Mouse (Mus musculus): ENCODE measurements around the gene Pcdh15. TPM values are rescaled to one million over a fixed set of nuclear protein-coding genes. Genes with fewer than 3 reads are reported as not detected.

Gene Pcdh15
- polyA plus RNA-seq, 1 experiment = 2.0 TPM

DNA sequence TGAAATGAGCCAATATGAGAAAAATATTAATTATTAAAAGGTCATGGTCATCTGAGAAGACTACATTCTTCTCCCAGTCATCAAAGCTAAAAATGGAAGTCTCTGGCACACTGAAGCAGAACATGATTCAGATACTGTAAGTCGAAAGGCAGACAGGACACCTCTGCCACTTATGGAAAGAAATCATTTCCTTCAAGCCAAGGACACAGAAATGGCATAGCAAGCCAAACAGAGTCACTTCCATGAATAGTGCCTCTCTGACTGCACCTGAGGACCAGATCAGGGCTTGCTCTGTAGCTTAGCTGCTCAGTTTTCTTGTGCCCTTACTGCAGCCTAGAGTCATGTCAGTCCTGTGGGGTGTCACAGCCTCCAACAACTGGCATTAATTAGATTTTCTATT, 234.3 kb downstream of the Pcdh15 start:
- Histone ChIP-seq H3K4me1 (ENCODE audit: control insufficient read depth, insufficient read depth, low read length) (no peaks in the 10 kb centered on the region), H3K27me3 (ENCODE audit: control insufficient read depth, insufficient read depth, low read length) (no peaks in the 10 kb centered on the region), H3K27ac (ENCODE audit: control insufficient read depth, insufficient read depth, low read depth, low read length) (no peak overlapping the region), H3K36me3 (ENCODE audit: control insufficient read depth, insufficient read depth, low read length) (no peaks in the 10 kb centered on the region), H3K4me3 (ENCODE audit: control insufficient read depth, low read depth, low read length) (no peak overlapping the region)
- TF ChIP-seq CTCF (IDR thresholded peaks at IDR 0.05; ENCODE audit: control insufficient read depth, insufficient read depth, insufficient replicate concordance, low read depth, low read length) (no peak), POLR2A (IDR thresholded peaks at IDR 0.05; ENCODE audit: control insufficient read depth, low read depth, low read length) (no peak)

DNA sequence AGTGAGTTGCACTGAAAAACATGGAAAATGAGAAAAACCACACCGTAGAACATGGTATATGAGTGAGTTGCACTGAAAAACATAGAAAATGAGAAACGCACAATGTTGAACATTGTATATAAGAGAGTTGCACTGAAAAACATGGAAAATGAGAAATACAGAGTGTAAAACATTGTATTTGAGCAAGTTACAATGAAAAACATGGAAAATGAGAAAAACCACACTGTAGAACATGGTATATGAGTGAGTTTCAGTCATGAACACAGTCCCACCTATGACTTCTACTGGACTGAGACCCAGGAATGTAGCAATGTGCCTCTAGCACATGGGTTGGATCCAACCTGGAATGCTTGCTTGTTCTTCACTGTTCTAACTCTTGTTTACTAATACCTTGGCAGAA, 279.9 kb downstream of the Pcdh15 start:
- no peaks in the 10 kb centered on the region for H3K27me3 ChIP-seq (ENCODE audit: control insufficient read depth, insufficient read depth, low read length)
- no peak for TF ChIP-seq CTCF (IDR thresholded peaks at IDR 0.05; ENCODE audit: control insufficient read depth, insufficient read depth, insufficient replicate concordance, low read depth, low read length)
- no peak for TF ChIP-seq POLR2A (IDR thresholded peaks at IDR 0.05; ENCODE audit: control insufficient read depth, low read depth, low read length)

DNA sequence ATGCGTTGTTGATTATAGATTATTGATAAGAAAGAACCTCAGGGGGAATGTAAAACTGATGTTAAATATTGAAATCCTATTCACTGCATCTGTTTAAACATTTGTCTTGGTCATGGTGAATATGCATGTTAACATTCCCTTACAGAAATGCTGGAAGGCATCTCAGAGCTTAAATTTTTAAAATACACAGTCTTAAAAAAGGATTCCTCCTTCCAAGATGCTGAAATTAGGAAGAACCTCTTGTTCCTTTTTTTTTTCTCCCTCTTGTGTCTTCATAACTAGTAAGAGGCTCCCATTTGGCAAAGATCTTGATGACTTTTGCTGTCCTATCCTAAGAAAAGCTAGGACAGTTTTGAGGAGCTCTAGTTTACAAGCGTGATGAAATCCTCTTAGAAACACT, 284.9 kb downstream of the Pcdh15 start:
- Histone ChIP-seq H3K4me1 (ENCODE audit: control insufficient read depth, insufficient read depth, low read length) (no peaks in the 10 kb centered on the region), H3K27ac (ENCODE audit: control insufficient read depth, insufficient read depth, low read depth, low read length) (no peak overlapping the region), H3K36me3 (ENCODE audit: control insufficient read depth, insufficient read depth, low read length) (no peaks in the 10 kb centered on the region), H3K4me3 (ENCODE audit: control insufficient read depth, low read depth, low read length) (no peak overlapping the region), H3K27me3 (ENCODE audit: control insufficient read depth, insufficient read depth, low read length) (no peaks in the 10 kb centered on the region)
- TF ChIP-seq POLR2A (IDR thresholded peaks at IDR 0.05; ENCODE audit: control insufficient read depth, low read depth, low read length) = no peak
- TF ChIP-seq CTCF (IDR thresholded peaks at IDR 0.05; ENCODE audit: control insufficient read depth, insufficient read depth, insufficient replicate concordance, low read depth, low read length) = no peak

More for the DNA sequence above, 279.9 kb downstream of the Pcdh15 start:
- Histone ChIP-seq H3K27ac (ENCODE audit: control insufficient read depth, insufficient read depth, low read depth, low read length) (no peak overlapping the region), H3K4me3 (ENCODE audit: control insufficient read depth, low read depth, low read length) (no peak overlapping the region), H3K36me3 (ENCODE audit: control insufficient read depth, insufficient read depth, low read length) (no peaks in the 10 kb centered on the region), H3K4me1 (ENCODE audit: control insufficient read depth, insufficient read depth, low read length) (no peaks in the 10 kb centered on the region)

DNA sequence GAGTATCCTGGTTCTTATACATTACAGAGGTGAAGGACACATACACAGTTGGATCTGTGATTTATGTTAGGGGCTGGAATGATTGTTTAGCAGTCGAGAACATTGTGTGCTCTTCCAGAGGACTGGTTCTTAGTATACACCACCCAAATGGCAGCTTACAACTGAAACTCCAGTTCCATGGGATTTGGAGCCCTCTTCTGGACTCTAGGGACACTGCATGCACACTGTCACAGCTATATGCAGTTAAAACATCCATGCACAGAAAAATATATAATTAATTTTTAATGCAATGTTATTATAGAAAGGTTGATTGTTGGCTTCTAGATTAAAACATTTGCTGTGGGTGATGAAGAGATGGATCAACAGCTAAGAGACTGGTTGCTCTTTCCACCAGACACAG, 301.3 kb downstream of the Pcdh15 start:
- Histone ChIP-seq H3K27ac (ENCODE audit: control insufficient read depth, insufficient read depth, low read depth, low read length) (no peak overlapping the region), H3K4me1 (ENCODE audit: control insufficient read depth, insufficient read depth, low read length) (no peaks in the 10 kb centered on the region), H3K4me3 (ENCODE audit: control insufficient read depth, low read depth, low read length) (no peak overlapping the region), H3K27me3 (ENCODE audit: control insufficient read depth, insufficient read depth, low read length) (no peaks in the 10 kb centered on the region), H3K36me3 (ENCODE audit: control insufficient read depth, insufficient read depth, low read length) (no peaks in the 10 kb centered on the region)
- TF ChIP-seq POLR2A (IDR thresholded peaks at IDR 0.05; ENCODE audit: control insufficient read depth, low read depth, low read length) (no peak), CTCF (IDR thresholded peaks at IDR 0.05; ENCODE audit: control insufficient read depth, insufficient read depth, insufficient replicate concordance, low read depth, low read length) (no peak)

DNA sequence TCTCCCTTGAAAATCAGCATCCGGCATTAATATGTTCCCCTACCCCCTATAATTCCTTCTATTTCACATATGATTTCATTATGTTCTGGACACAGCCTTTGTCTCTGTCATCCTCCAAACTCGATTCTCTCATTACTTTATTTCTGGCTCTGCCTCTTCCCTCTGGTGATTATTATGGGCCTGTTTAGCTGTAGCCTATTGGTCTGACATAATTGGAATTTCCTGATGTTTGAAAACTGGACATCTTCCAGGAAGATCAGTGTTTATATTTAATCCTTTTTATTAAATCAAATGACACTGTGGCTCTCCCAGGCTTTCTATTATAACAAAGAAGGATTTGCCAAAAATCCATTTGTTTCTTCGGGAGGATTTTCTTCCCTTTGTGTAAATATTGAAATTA, 326.3 kb downstream of the Pcdh15 start:
- Histone ChIP-seq H3K27ac (ENCODE audit: control insufficient read depth, insufficient read depth, low read depth, low read length) (no peak overlapping the region), H3K27me3 (ENCODE audit: control insufficient read depth, insufficient read depth, low read length) (no peaks in the 10 kb centered on the region), H3K36me3 (ENCODE audit: control insufficient read depth, insufficient read depth, low read length) (no peaks in the 10 kb centered on the region), H3K4me1 (ENCODE audit: control insufficient read depth, insufficient read depth, low read length) (no peaks in the 10 kb centered on the region), H3K4me3 (ENCODE audit: control insufficient read depth, low read depth, low read length) (no peak overlapping the region)
- no peak for TF ChIP-seq CTCF (IDR thresholded peaks at IDR 0.05; ENCODE audit: control insufficient read depth, insufficient read depth, insufficient replicate concordance, low read depth, low read length)
- no peak for TF ChIP-seq POLR2A (IDR thresholded peaks at IDR 0.05; ENCODE audit: control insufficient read depth, low read depth, low read length)

DNA sequence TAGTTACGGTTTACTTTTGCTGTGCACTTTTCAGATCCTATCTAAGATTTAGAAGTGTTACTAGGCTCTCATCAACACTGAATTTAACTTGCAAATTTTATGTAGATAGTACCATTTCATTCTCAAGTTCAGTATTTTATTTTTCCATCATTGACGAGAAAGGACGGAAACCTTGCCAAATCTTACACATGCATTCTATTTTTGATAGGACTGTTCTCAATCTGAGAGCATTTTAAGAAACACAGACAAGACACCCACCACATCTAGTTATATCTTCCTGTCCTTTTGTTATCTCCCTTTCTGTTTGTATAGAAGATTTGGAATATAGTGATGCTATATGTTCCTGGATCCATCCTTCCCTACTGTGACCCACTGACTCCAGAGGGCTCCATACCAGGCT, 332.2 kb downstream of the Pcdh15 start:
- Histone ChIP-seq H3K27me3 (ENCODE audit: control insufficient read depth, insufficient read depth, low read length) (no peaks in the 10 kb centered on the region), H3K4me1 (ENCODE audit: control insufficient read depth, insufficient read depth, low read length) (no peaks in the 10 kb centered on the region), H3K27ac (ENCODE audit: control insufficient read depth, insufficient read depth, low read depth, low read length) (no peak overlapping the region), H3K36me3 (ENCODE audit: control insufficient read depth, insufficient read depth, low read length) (no peaks in the 10 kb centered on the region), H3K4me3 (ENCODE audit: control insufficient read depth, low read depth, low read length) (no peak overlapping the region)
- TF ChIP-seq POLR2A (IDR thresholded peaks at IDR 0.05; ENCODE audit: control insufficient read depth, low read depth, low read length) (no peak), CTCF (IDR thresholded peaks at IDR 0.05; ENCODE audit: control insufficient read depth, insufficient read depth, insufficient replicate concordance, low read depth, low read length) (no peak)

GRCm38 (mm10) chr10:73484082-73484481, 384.9 kb downstream of the Pcdh15 start:
- Histone ChIP-seq H3K4me1 (ENCODE audit: control insufficient read depth, insufficient read depth, low read length) (no peaks in the 10 kb centered on the region), H3K36me3 (ENCODE audit: control insufficient read depth, insufficient read depth, low read length) (no peaks in the 10 kb centered on the region), H3K27me3 (ENCODE audit: control insufficient read depth, insufficient read depth, low read length) (no peaks in the 10 kb centered on the region), H3K4me3 (ENCODE audit: control insufficient read depth, low read depth, low read length) (no peak overlapping the region), H3K27ac (ENCODE audit: control insufficient read depth, insufficient read depth, low read depth, low read length) (no peak overlapping the region)
- no peak for TF ChIP-seq CTCF (IDR thresholded peaks at IDR 0.05; ENCODE audit: control insufficient read depth, insufficient read depth, insufficient replicate concordance, low read depth, low read length)
- no peak for TF ChIP-seq POLR2A (IDR thresholded peaks at IDR 0.05; ENCODE audit: control insufficient read depth, low read depth, low read length)

- no peak overlapping the region for H3K27ac ChIP-seq (ENCODE audit: control insufficient read depth, insufficient read depth, low read depth, low read length)
- no peaks in the 10 kb centered on the region for H3K4me1 ChIP-seq (ENCODE audit: control insufficient read depth, insufficient read depth, low read length)
- H3K27me3 ChIP-seq (ENCODE audit: control insufficient read depth, insufficient read depth, low read length) = no peaks in the 10 kb centered on the region
- H3K4me3 ChIP-seq (ENCODE audit: control insufficient read depth, low read depth, low read length) = no peak overlapping the region
- TF ChIP-seq POLR2A (IDR thresholded peaks at IDR 0.05; ENCODE audit: control insufficient read depth, low read depth, low read length) (no peak), CTCF (IDR thresholded peaks at IDR 0.05; ENCODE audit: control insufficient read depth, insufficient read depth, insufficient replicate concordance, low read depth, low read length) (no peak)
- no peaks in the 10 kb centered on the region for H3K36me3 ChIP-seq (ENCODE audit: control insufficient read depth, insufficient read depth, low read length)
These were observed 392.5 kb downstream of the Pcdh15 start for GRCm38 (mm10) chr10:73491654-73492053.

Data from testis, adult 2 months (tissue).